Mouse (Mus musculus) stomach, postnatal 0 days (tissue): Measurements from ENCODE around the gene Ncapd3. TPM values are rescaled to one million over a fixed set of nuclear protein-coding genes. Genes with fewer than 3 reads are reported as not detected.

Experiments
- ATAC-seq: fragments of 200-750 bp; cut with Nextera tagmentation; 2 replicates; pipeline ENCODE4 v1.8.0; 2017; ENCODE audit not compliant: low FRiP score, low TSS enrichment
- DNase-seq: peaks from one replicate; pipeline ENCODE4 v3.0.0-alpha.2; 2016; ENCODE audit warnings: low spot score
- H3K27ac ChIP-seq: fragments of 300-500 bp; sonication (generic); replicated peaks from 2 replicates; pipeline ENCODE4 v1.5.1; 2014; ENCODE audit warnings: mild to moderate bottlenecking, control low read depth
- H3K27me3 ChIP-seq: fragments of 300-500 bp; sonication (generic); 2 replicates; pipeline ENCODE4 v1.6.1; 2014; ENCODE audit warnings: low read length; ENCODE audit not compliant: control insufficient read depth, insufficient read depth
- H3K36me3 ChIP-seq: fragments of 300-500 bp; sonication (generic); 2 replicates; pipeline ENCODE4 v1.6.1; 2014; ENCODE audit warnings: low read length, mixed read lengths; ENCODE audit not compliant: control insufficient read depth, insufficient read depth
- H3K4me1 ChIP-seq: fragments of 300-500 bp; sonication (generic); replicated peaks from 2 replicates; pipeline ENCODE4 v1.6.1; 2014; ENCODE audit warnings: antibody characterized with exemption; ENCODE audit not compliant: control insufficient read depth, insufficient read depth
- H3K4me2 ChIP-seq: fragments of 300-500 bp; sonication (generic); replicated peaks from 2 replicates; pipeline ENCODE4 v1.6.1; 2014; ENCODE audit warnings: low read depth, mild to moderate bottlenecking, control low read depth, moderate library complexity
- H3K4me3 ChIP-seq: fragments of 300-500 bp; sonication (generic); 2 replicates; pipeline ENCODE4 v1.5.1; 2014; ENCODE audit warnings: low read depth, low read length, control low read depth
- H3K9ac ChIP-seq: fragments of 300-500 bp; sonication (generic); 2 replicates; pipeline ENCODE4 v1.6.1; 2014; ENCODE audit warnings: mild to moderate bottlenecking, low read length, control low read depth, mixed read lengths
- H3K9me3 ChIP-seq: fragments of 300-500 bp; sonication (generic); 2 replicates; pipeline ENCODE4 v1.6.1; 2016; ENCODE audit warnings: low read length; ENCODE audit not compliant: control insufficient read depth
- CTCF ChIP-seq: IDR thresholded peaks from 2 replicates; pipeline ENCODE4 v1.5.1; 2016; ENCODE audit warnings: antibody characterized with exemption, low read depth, mild to moderate bottlenecking, moderate library complexity
- EP300 ChIP-seq: optimal IDR thresholded peaks from 2 replicates; pipeline ENCODE3; 2016; ENCODE audit warnings: antibody characterized with exemption
- WGBS: fragments of 180-500 bp; shearing (Covaris S2); extraction: QIAGEN DNeasy Blood & Tissue Kit; methylation state at CpG from one replicate; pipeline ENCODE4 v1.1.7; 2014; 5-methylcytosine and 5-hydroxymethylcytosine counted together
- polyA plus RNA-seq: library from polyadenylated mRNA; unstranded; fragments of >200 nt; fragmentation: Nextera tagmentation; extraction: Ambion mirVana; gene quantifications from 2 replicates; pipeline ENCODE4 v1.2.1, GENCODE M21; 2015

Ncapd3 gene
- polyA plus RNA-seq, 1 experiment from 2014 or later, result 6.8 TPM

GRCm38 (mm10) chr9:27121254-27121653, 91.3 kb downstream of the Ncapd3 start:
- Histone ChIP-seq H3K9ac (no peak overlapping the region), H3K9me3 (no peaks in the 10 kb centered on the region)

DNA sequence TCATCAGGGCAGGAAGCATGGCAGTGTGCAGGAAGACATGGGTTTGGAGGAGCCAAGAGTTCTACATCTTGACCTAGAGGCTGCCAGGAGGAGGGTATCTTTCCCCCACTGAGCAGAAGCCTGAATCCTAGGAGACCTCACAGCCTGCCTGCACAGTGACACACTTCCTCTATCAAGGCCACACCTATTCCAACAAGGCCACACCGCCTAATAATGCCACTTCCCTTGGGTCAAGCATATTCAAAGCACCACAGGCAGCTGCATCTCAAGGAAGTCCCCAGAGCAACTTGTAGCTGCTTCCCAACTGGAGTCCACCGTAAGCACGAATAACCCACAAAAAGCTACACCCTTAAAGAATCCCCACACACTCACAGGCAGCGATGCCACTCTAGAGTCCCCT, 92.1 kb downstream of the Ncapd3 start:
- no peaks in the 10 kb centered on the region for H3K9me3 ChIP-seq
- H3K27me3 ChIP-seq, result no peaks in the 10 kb centered on the region
- H3K9ac ChIP-seq, result no peak overlapping the region
- H3K4me3 ChIP-seq, result no peak overlapping the region
- no peak overlapping the region for H3K4me2 ChIP-seq
- WGBS, result 89% methylated on average over 4 of the region's 4 CpGs
- H3K4me1 ChIP-seq, result no peaks in the 10 kb centered on the region
- ATAC-seq, result no peak
- no peak for DNase-seq
- no peak overlapping the region for H3K27ac ChIP-seq
- H3K36me3 ChIP-seq, result no peaks in the 10 kb centered on the region
- TF ChIP-seq CTCF (no peak), EP300 (no peak)

More at GRCm38 (mm10) chr9:27121254-27121653, 91.3 kb downstream of the Ncapd3 start:
- Histone ChIP-seq H3K27ac (no peak overlapping the region), H3K4me3 (no peak overlapping the region), H3K4me1 (no peaks in the 10 kb centered on the region), H3K4me2 (no peak overlapping the region), H3K36me3 (no peaks in the 10 kb centered on the region), H3K27me3 (no peaks in the 10 kb centered on the region)
- no peak for DNase-seq
- 80% methylated on average over 9 of the region's 9 CpGs for WGBS
- no peak for ATAC-seq
- no peak for TF ChIP-seq EP300
- no peak for TF ChIP-seq CTCF

DNA sequence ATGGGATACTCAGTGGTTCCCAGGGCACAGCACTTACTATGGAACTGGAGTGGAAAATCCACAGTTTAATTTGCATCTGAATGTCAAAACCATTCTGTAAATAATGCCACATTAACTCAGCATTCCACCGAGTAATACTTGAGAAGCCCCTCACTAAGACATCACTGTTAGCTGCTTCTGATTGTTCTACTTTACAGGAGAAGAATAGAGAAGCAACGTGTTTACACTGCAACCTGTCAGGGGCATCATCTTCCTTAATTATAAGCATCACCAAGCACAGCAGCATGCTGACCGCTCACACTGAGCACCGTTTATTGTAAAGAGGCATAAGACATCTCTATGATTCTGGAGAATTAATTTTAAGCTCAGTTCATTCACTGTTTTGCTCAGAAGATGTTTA, 93.0 kb downstream of the Ncapd3 start:
- H3K36me3 ChIP-seq, result no peaks in the 10 kb centered on the region
- H3K4me2 ChIP-seq, result no peak overlapping the region
- no peak for TF ChIP-seq EP300
- TF ChIP-seq CTCF, result no peak
- no peaks in the 10 kb centered on the region for H3K27me3 ChIP-seq
- H3K4me3 ChIP-seq, result no peak overlapping the region
- H3K4me1 ChIP-seq, result no peaks in the 10 kb centered on the region
- no peak overlapping the region for H3K27ac ChIP-seq
- 75% methylated on average over 4 of the region's 4 CpGs for WGBS
- DNase-seq, result no peak
- no peak overlapping the region for H3K9ac ChIP-seq
- no peak for ATAC-seq
- no peaks in the 10 kb centered on the region for H3K9me3 ChIP-seq

GRCm38 (mm10) chr9:27123947-27124346, 94.0 kb downstream of the Ncapd3 start:
- no peaks in the 10 kb centered on the region for H3K4me1 ChIP-seq
- WGBS, result 34% methylated on average over 2 of the region's 2 CpGs
- no peak overlapping the region for H3K27ac ChIP-seq
- no peak for ATAC-seq
- TF ChIP-seq EP300 (no peak), CTCF (no peak)
- no peaks in the 10 kb centered on the region for H3K27me3 ChIP-seq
- no peak overlapping the region for H3K4me2 ChIP-seq
- no peaks in the 10 kb centered on the region for H3K36me3 ChIP-seq
- no peak overlapping the region for H3K4me3 ChIP-seq
- DNase-seq, result no peak
- H3K9me3 ChIP-seq, result no peaks in the 10 kb centered on the region
- H3K9ac ChIP-seq, result no peak overlapping the region

DNA sequence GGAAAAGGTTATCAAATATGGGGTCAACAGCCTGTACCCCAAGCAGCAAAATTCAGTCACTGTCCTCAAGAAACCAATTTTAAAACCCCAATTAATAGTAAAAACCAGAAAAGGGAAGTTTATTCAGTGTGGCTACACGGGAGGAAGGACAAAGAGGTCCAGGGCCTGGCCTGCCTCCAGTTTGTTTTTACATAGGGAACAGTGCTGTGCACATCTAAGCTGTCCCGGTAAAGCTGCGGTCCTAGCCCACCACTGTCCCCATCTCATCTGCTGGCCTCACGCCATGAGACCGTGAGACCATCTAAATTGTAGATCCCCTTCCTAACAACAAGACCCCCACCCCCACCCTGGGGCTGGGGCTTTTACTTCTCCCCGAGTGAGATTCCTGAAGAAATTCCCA, 95.5 kb downstream of the Ncapd3 start:
- Histone ChIP-seq H3K9ac (no peak overlapping the region), H3K9me3 (no peaks in the 10 kb centered on the region), H3K27ac (no peak overlapping the region), H3K4me2 (no peak overlapping the region), H3K4me3 (no peak overlapping the region), H3K36me3 (no peaks in the 10 kb centered on the region), H3K4me1 (no peaks in the 10 kb centered on the region), H3K27me3 (no peaks in the 10 kb centered on the region)
- DNase-seq (no peak), ATAC-seq (no peak)
- 44% methylated on average over 6 of the region's 6 CpGs for WGBS
- TF ChIP-seq EP300 (no peak), CTCF (no peak)

DNA sequence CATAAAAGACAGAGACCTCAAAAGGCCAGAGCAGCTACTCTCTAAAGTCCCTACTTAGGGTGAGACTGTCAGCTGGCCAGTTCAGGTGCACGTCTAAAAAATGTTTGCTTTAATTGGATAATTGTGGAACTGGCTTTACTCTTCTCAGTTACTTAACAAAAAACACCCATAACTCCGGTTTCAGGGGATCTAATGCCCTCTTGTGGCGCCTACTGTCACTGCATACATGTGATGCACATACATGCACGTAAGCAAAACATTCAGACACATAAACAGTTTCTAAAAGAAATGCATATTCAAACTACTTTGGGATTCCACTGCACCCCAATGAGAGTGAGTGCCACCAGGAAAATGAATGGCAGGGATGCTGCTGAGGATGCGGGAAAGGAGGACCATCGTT, 96.6 kb downstream of the Ncapd3 start:
- Histone ChIP-seq H3K4me3 (no peak overlapping the region), H3K9me3 (no peaks in the 10 kb centered on the region), H3K9ac (no peak overlapping the region), H3K27me3 (no peaks in the 10 kb centered on the region), H3K36me3 (no peaks in the 10 kb centered on the region), H3K4me2 (no peak overlapping the region), H3K4me1 (no peaks in the 10 kb centered on the region), H3K27ac (no peak overlapping the region)
- TF ChIP-seq EP300 (no peak), CTCF (peak; percentile 42)
- ATAC-seq (no peak), DNase-seq (no peak)
- 85% methylated on average over 6 of the region's 6 CpGs for WGBS
